Mouse (Mus musculus) myocyte (in vitro differentiated cells): ENCODE measurements at regions not wholly inside any gene's neighbourhood (a gene's known extent, or its start where the extent isn't known, plus 50 kb on each side); places are given as distances from the start of the nearest gene placed in this dataset.

Experiments used
- H3K27me3 ChIP-seq: one replicate; pipeline ENCODE4 v1.6.1; 2011; ENCODE audit not compliant: control insufficient read depth, insufficient read depth, insufficient read length
- H3K36me3 ChIP-seq: one replicate; pipeline ENCODE4 v1.6.1; 2011; ENCODE audit not compliant: control insufficient read depth, insufficient read depth
- H3K4me2 ChIP-seq: one replicate; pipeline ENCODE4 v1.6.1; 2011; ENCODE audit warnings: low read depth, control low read depth
- H3K4me3 ChIP-seq: one replicate; pipeline ENCODE4 v1.5.1; 2011; ENCODE audit warnings: mild to moderate bottlenecking, control low read depth, moderate library complexity
- H3K79me2 ChIP-seq: one replicate; pipeline ENCODE4 v1.6.1; 2011; ENCODE audit not compliant: control insufficient read depth, insufficient read depth
- H3ac ChIP-seq: one replicate; pipeline ENCODE4 v1.6.1; 2011; ENCODE audit not compliant: control insufficient read depth, insufficient read length
- MYOD1 ChIP-seq, 3 experiments: IDR thresholded peaks; one replicate each; pipeline ENCODE4 v1.6.1; 2011; ENCODE audit warnings: control low read depth in 2 of 3, low read depth in 2 of 3, mild to moderate bottlenecking in 2 of 3, moderate library complexity in 1 of 3; ENCODE audit not compliant: insufficient read length in 2 of 3, control insufficient read depth in 1 of 3
- MYOG ChIP-seq, 3 experiments: IDR thresholded peaks; one replicate each; pipeline ENCODE4 v1.6.1; 2011; ENCODE audit warnings: control low read depth in 2 of 3, low read depth in 2 of 3, mild to moderate bottlenecking in 2 of 3; ENCODE audit not compliant: insufficient read length in 2 of 3, control insufficient read depth in 1 of 3, insufficient read depth in 1 of 3
- TCF3 ChIP-seq: IDR thresholded peaks from one replicate; pipeline ENCODE4 v1.6.1; 2011; ENCODE audit warnings: low read depth, control low read depth; ENCODE audit not compliant: insufficient read length

DNA sequence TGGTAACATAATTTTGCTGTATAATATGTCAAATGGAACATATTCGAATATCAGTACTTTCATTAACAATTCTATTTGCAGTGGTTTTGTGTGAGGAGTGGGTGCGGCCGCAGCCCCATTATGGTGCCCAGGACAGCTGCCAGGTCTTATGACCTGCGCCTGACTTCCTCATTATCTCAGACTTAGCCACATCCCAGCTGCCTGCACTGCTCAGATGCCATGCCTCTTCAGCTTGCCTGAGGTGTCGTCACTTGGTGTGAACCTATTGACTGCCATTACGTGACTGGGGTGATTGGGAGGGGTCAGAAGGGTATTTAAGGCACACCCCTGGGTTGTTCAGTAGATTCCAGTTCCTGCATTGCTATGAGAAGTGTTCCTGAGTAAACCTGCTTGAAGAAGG is 641.1 kb upstream of the Epha6 start:
- Histone ChIP-seq H3ac (no peak overlapping the region), H3K27me3 (no peaks in the 10 kb centered on the region), H3K4me3 (no peak overlapping the region), H3K79me2 (no peaks in the 10 kb centered on the region), H3K4me2 (no peak overlapping the region), H3K36me3 (no peaks in the 10 kb centered on the region)
- TF ChIP-seq TCF3 (no peak), MYOG (IDR thresholded peaks at IDR 0.05; ENCODE audit: control insufficient read depth in 1 of 3, insufficient read depth in 1 of 3, insufficient read length in 2 of 3, low read depth in 2 of 3) (peak; percentile 20 to 77 (median 73)), MYOD1 (IDR thresholded peaks at IDR 0.05; ENCODE audit: control insufficient read depth in 1 of 3, insufficient read length in 2 of 3, low read depth in 2 of 3) (peak in 2 of 3 experiments; percentile 52 to 77)
